Mouse (Mus musculus) ES-E14 (cell line): ENCODE data around the gene E130114P18Rik.

Source experiments
- CHD2 ChIP-seq: IDR thresholded peaks from 2 replicates; pipeline ENCODE4 v1.6.1; 2014; ENCODE audit warnings: mild to moderate bottlenecking, low read depth, low read length, inconsistent platforms
- HCFC1 ChIP-seq: IDR thresholded peaks from 2 replicates; pipeline ENCODE4 v1.6.1; 2012; ENCODE audit warnings: low read length, inconsistent platforms, borderline replicate concordance; ENCODE audit not compliant: insufficient read depth
- MAFK ChIP-seq: IDR thresholded peaks from 2 replicates; pipeline ENCODE4 v1.6.1; 2014; ENCODE audit warnings: mild to moderate bottlenecking, low read depth, low read length, inconsistent platforms; ENCODE audit not compliant: insufficient read depth
- ZC3H11A ChIP-seq: IDR thresholded peaks from 2 replicates; pipeline ENCODE4 v1.6.1; 2012; ENCODE audit warnings: low read depth, mild to moderate bottlenecking, inconsistent platforms, low read length, borderline replicate concordance
- ZNF384 ChIP-seq: IDR thresholded peaks from 2 replicates; pipeline ENCODE4 v1.6.1; 2012; ENCODE audit warnings: low read depth, low read length, inconsistent platforms

- TF ChIP-seq CHD2: no peak
- TF ChIP-seq ZNF384: no peak
- no peak for TF ChIP-seq ZC3H11A
- no peak for TF ChIP-seq MAFK
- TF ChIP-seq HCFC1: no peak
Measured at GRCm38 (mm10) chr4:97813035-97813434, 35.2 kb upstream of the E130114P18Rik start.
